Mouse (Mus musculus): Measurements from ENCODE around the gene Gm14435. TPM values are rescaled to one million over a fixed set of nuclear protein-coding genes. Genes with fewer than 3 reads are reported as not detected.
"Not testable (repeated sequence)": the region's sequence is repeated elsewhere in the genome, so short reads cannot be mapped to it uniquely, and the experiment has no call there.

Gene Gm14435
- polyA plus RNA-seq (2014; fragmentation: Nextera tagmentation; extraction: Ambion mirVana) = 14.6 and 15.5 TPM in 2 replicates

DNA sequence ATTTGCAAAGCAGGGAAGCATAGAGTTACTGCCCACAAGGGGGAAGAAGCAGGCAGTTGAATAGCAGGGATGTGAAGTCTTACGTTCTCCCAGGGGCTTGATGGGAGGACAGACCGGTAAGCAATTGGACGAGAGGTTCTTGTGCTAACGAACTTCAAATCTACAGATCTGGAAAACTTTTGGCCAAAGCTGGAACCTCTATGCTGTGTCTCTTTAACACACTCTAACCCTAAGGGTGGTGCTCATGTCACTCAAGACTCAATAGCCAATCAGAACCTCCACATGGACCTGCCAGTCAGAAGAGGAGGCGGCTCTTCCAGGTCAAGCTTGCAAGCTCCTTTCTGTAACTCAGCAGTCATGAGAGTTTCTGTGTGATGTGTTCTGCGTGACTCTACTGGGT is at the start of gene Gm14435:
Gm14435 (plus strand) TSS at position 301 of the 400 bp plus-strand sequence.
- H3K36me3 ChIP-seq (ENCODE audit: control insufficient read depth, insufficient read depth, low read length); H3K4me2 ChIP-seq (ENCODE audit: low read depth, low read length); ATAC-seq (ENCODE audit: low read depth); H3K4me3 ChIP-seq (ENCODE audit: low read depth, low read length); H3K9ac ChIP-seq (ENCODE audit: low read depth, low read length); H3K9me3 ChIP-seq (ENCODE audit: control insufficient read depth, low read length); H3K4me1 ChIP-seq (ENCODE audit: control insufficient read depth, insufficient read depth, low read length); H3K27ac ChIP-seq (replicated peaks; ENCODE audit: low read depth, low read length); H3K27me3 ChIP-seq (replicated peaks; ENCODE audit: control insufficient read depth, insufficient read depth, low read length); DNase-seq (ENCODE audit: low spot score): not testable (repeated sequence)
- WGBS = no CpG with 5 or more reads among the region's 6 CpGs

Other genes starting within 250 kb of the Gm14435 start
- 8.9 and 11.9 TPM in 2 replicates for gene 2210418O10Rik, start 197.0 kb upstream of the Gm14435 start, polyA plus RNA-seq (2014; fragmentation: Nextera tagmentation; extraction: Ambion mirVana)
- gene Gm11009, start 104.1 kb upstream of the Gm14435 start, polyA plus RNA-seq (2014; fragmentation: Nextera tagmentation; extraction: Ambion mirVana) = not detected in 2 replicates
- gene Gm14434, start 63.2 kb downstream of the Gm14435 start, polyA plus RNA-seq (2014; fragmentation: Nextera tagmentation; extraction: Ambion mirVana) = 8.9 and 10.8 TPM in 2 replicates
- not detected in 2 replicates for gene Zfp967, start 97.5 kb downstream of the Gm14435 start, polyA plus RNA-seq (2014; fragmentation: Nextera tagmentation; extraction: Ambion mirVana)
- 13.2 and 23.0 TPM in 2 replicates for gene Gm14308, start 212.8 kb downstream of the Gm14435 start, polyA plus RNA-seq (2014; fragmentation: Nextera tagmentation; extraction: Ambion mirVana)
- gene Zfp973, start 246.9 kb downstream of the Gm14435 start, polyA plus RNA-seq (2014; fragmentation: Nextera tagmentation; extraction: Ambion mirVana) = 9.8 and 11.2 TPM in 2 replicates